Comparison of ENCODE assay signal across 8 mouse cellular contexts in the genomic region with DNA sequence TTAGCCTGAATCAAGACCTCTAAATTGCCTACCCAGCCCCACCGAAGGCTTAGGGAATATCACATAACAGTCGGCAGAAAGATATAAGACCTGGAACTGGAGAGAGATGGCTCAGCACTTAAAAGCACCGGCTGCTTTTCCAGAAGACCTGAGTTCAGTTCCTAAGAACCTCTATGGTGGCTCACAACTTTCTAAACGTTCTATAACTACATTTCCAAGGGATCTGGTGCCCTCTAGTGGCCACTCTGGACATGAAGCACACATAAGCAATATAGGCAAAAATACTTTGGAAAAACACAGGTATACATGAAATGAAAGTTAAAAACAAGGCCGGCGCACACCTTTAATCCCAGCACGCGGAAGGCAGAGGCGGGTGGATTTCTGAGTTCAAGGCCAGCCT. TPM values are rescaled to one million over a fixed set of nuclear protein-coding genes. Genes with fewer than 3 reads are reported as not detected.
DNase-seq lines count a peak whose midpoint lies in the region; ATAC-seq and TF ChIP-seq lines count a peak whose summit lies in the region.

No protein-coding gene starts in this region.

- no peaks in the 10 kb centered on the region for H3K36me3 ChIP-seq in hindbrain, postnatal 0 days (ENCODE audit: insufficient read depth, low read length)

- no peak overlapping the region for H3K9ac ChIP-seq in hindbrain, postnatal 0 days (replicated peaks; ENCODE audit: low read length)

- TF ChIP-seq CTCF in hindbrain, postnatal 0 days (IDR thresholded peaks at IDR 0.05; ENCODE audit: low read depth) = peak; percentile 85

- ATAC-seq in hindbrain, postnatal 0 days = peak; percentile 75; the same call in 1 of the 2 replicates

- no peaks in the 10 kb centered on the region for H3K4me1 ChIP-seq in hindbrain, postnatal 0 days (ENCODE audit: insufficient read depth, low read length)

- DNase-seq in adrenal gland, adult (ENCODE audit: inconsistent age in 2 of 2, low spot score in 1 of 2) = peak; percentile 56 to 87
- peak; percentile 38 to 64 for DNase-seq in cerebellum, postnatal 4 days (ENCODE audit: low spot score in 2 of 2)
- peak; percentile 81 for DNase-seq in gastrocnemius, adult 18-20 months (ENCODE audit: low spot score)
- peak; percentile 92 for DNase-seq in hindbrain, postnatal 0 days (ENCODE audit: low spot score)
- peak; percentile 51 for DNase-seq in left cerebral cortex, adult 11 months (ENCODE audit: low spot score)
- DNase-seq in lung, postnatal 36 days = peak; percentile 94
- DNase-seq in right cerebral cortex, postnatal 14 days = peak; percentile 78
- peak; percentile 28 to 74 for DNase-seq in urinary bladder, postnatal 4 days (ENCODE audit: low spot score in 2 of 2)

- H3K4me3 ChIP-seq in hindbrain, postnatal 0 days (ENCODE audit: low read length) = no peak overlapping the region

- no peak overlapping the region for H3K27ac ChIP-seq in hindbrain, postnatal 0 days

- WGBS in hindbrain, postnatal 0 days = 13% methylated on average over 9 of the region's 9 CpGs

- 0 out of 2 replicates have a peak, but pooled peaks cover 2% of the 10 kb centered on the region for H3K9me3 ChIP-seq in hindbrain, postnatal 0 days (ENCODE audit: low read length)

- no peaks in the 10 kb centered on the region for H3K27me3 ChIP-seq in hindbrain, postnatal 0 days (ENCODE audit: insufficient read depth, low read length)

- H3K4me2 ChIP-seq in hindbrain, postnatal 0 days (ENCODE audit: low read depth, low read length) = 0 out of 2 replicates have a peak overlapping the region, but pooled peaks have one; percentile 18

RNA-seq across cellular contexts. Expression of a gene that starts 5.9 kb away (rescaled TPM):
- total RNA-seq in gastrocnemius, adult 18-20 months (2021) = not detected
- total RNA-seq in hindbrain, postnatal 0 days (2014; rRNA removed) = not detected in 2 replicates
- 0.26 and 0.61 TPM in 2 replicates for polyA plus RNA-seq in hindbrain, postnatal 0 days (2015; fragmentation: Nextera tagmentation; extraction: Ambion mirVana)

RNA-seq across cellular contexts. Expression of a gene that starts 48.1 kb away (rescaled TPM):
- 10 to 100 TPM in 1 of 2 experiments, 1 to 10 TPM in 1; 9.5 to 10.4 TPM for total RNA-seq in gastrocnemius, adult 18-20 months (2021)
- 9.0 and 9.1 TPM in 2 replicates for total RNA-seq in hindbrain, postnatal 0 days (2014; rRNA removed)
- polyA plus RNA-seq in hindbrain, postnatal 0 days (2015; fragmentation: Nextera tagmentation; extraction: Ambion mirVana) = 4.1 and 4.4 TPM in 2 replicates
